Mouse (Mus musculus) liver, postnatal 0 days (tissue): ENCODE data around the gene Pkd2l1. TPM values are rescaled to one million over a fixed set of nuclear protein-coding genes. Genes with fewer than 3 reads are reported as not detected.

Experiments used
- ATAC-seq: fragments of 200-750 bp; cut with Nextera tagmentation; 2 replicates; pipeline ENCODE4 v1.8.0; 2017; ENCODE audit warnings: mild to moderate bottlenecking, moderate library complexity
- DNase-seq: peaks from one replicate; pipeline ENCODE4 v3.0.0-alpha.2; 2016
- H3K27ac ChIP-seq: fragments of 300-500 bp; sonication (generic); 2 replicates; pipeline ENCODE4 v1.5.1; 2014; ENCODE audit warnings: antibody characterized with exemption, moderate library complexity, mild to moderate bottlenecking, low read depth
- H3K27me3 ChIP-seq: fragments of 300-500 bp; sonication (generic); 2 replicates; pipeline ENCODE4 v1.6.1; 2014; ENCODE audit warnings: low read length, control low read depth, mixed read lengths; ENCODE audit not compliant: insufficient read depth
- H3K36me3 ChIP-seq: fragments of 300-500 bp; sonication (generic); replicated peaks from 2 replicates; pipeline ENCODE4 v1.6.1; 2014; ENCODE audit warnings: mild to moderate bottlenecking, control low read depth, low read length, moderate library complexity, mixed read lengths; ENCODE audit not compliant: insufficient read depth
- H3K4me1 ChIP-seq: fragments of 300-500 bp; sonication (generic); 2 replicates; pipeline ENCODE4 v1.6.1; 2014; ENCODE audit warnings: antibody characterized with exemption, mild to moderate bottlenecking, control low read depth; ENCODE audit not compliant: insufficient read depth
- H3K4me2 ChIP-seq: fragments of 300-500 bp; sonication (generic); 2 replicates; pipeline ENCODE4 v1.6.1; 2014; ENCODE audit warnings: low read depth, mild to moderate bottlenecking, low read length, moderate library complexity, mixed read lengths
- H3K4me3 ChIP-seq: fragments of 300-500 bp; sonication (generic); 2 replicates; pipeline ENCODE4 v1.5.1; 2014; ENCODE audit warnings: low read depth, low read length
- H3K9ac ChIP-seq: fragments of 300-500 bp; sonication (generic); replicated peaks from 2 replicates; pipeline ENCODE4 v1.6.1; 2014; ENCODE audit warnings: mild to moderate bottlenecking, moderate library complexity
- H3K9me3 ChIP-seq: fragments of 300-500 bp; sonication (generic); 2 replicates; pipeline ENCODE4 v1.6.1; 2016; ENCODE audit warnings: mild to moderate bottlenecking, control low read depth, low read length, mixed read lengths
- CTCF ChIP-seq: sonication (generic); IDR thresholded peaks from 2 replicates; pipeline ENCODE4 v1.5.1; 2016; ENCODE audit warnings: antibody characterized with exemption, low read depth
- EP300 ChIP-seq: IDR thresholded peaks from 2 replicates; pipeline ENCODE4 v1.6.1; 2016; ENCODE audit warnings: antibody characterized with exemption, low read depth, mild to moderate bottlenecking
- WGBS: fragments of 180-500 bp; shearing (Covaris S2); extraction: QIAGEN DNeasy Blood & Tissue Kit; methylation state at CpG from one replicate; pipeline ENCODE4 v1.1.7; 2014; ENCODE audit not compliant: insufficient replicate concordance; 5-methylcytosine and 5-hydroxymethylcytosine counted together
- polyA plus RNA-seq: library from polyadenylated mRNA; unstranded; fragments of >200 nt; fragmentation: Nextera tagmentation; extraction: Ambion mirVana; gene quantifications from 2 replicates; pipeline ENCODE4 v1.2.1, GENCODE M21; 2015

Pkd2l1 gene
- polyA plus RNA-seq, 1 experiment from 2014 or later, result not detected

DNA sequence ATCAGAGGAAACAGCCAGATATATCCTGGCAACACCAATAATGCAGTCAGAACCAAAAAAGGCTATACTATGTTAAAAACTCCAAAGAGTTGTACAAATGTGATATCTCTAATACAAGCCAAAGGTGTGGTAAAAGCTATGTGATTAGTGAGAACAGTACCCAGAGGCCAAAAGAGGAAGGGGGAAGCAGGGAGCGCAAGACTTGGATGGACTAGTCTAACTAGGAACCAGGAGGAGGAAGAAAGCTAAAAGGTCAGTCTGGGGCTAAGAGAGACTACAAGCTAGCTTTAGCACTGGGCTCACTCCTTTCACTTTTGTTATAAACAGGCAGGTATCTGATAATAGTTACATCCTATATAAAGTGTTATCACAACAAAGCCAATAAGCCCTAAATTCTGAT lies 87.8 kb downstream of the Pkd2l1 start:
- Histone ChIP-seq H3K4me3 (no peak overlapping the region), H3K9ac (no peak overlapping the region), H3K9me3 (no peaks in the 10 kb centered on the region), H3K27ac (no peak overlapping the region), H3K27me3 (no peaks in the 10 kb centered on the region), H3K36me3 (peaks cover 20% of the 10 kb centered on the region), H3K4me2 (no peak overlapping the region), H3K4me1 (peaks cover 23% of the 10 kb centered on the region)
- 81% methylated on average over 1 of the region's 1 CpGs for WGBS
- DNase-seq (no peak), ATAC-seq (no peak)
- no peak for TF ChIP-seq CTCF
- TF ChIP-seq EP300, result no peak

DNA sequence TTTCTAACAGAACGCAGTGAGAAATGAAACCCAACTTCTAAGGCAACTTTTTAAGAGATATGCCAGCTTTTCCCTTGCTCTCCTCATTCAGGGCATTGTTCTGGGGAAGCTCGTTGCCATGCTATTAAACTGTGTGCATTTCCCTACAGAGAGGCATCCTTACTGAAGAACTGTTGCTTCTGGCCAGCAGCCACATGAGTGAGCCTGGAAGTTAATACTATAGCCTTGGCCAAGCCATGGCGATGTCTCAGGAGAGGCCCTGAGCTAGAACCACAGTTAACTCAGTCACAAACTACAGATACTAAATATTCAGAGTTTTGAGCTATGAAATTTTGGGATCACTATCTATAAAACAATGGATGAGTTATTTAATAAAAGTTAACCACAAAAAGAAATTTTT lies 89.2 kb downstream of the Pkd2l1 start:
- Histone ChIP-seq H3K4me3 (no peak overlapping the region), H3K9me3 (no peaks in the 10 kb centered on the region), H3K4me2 (no peak overlapping the region), H3K9ac (no peak overlapping the region), H3K27ac (no peak overlapping the region), H3K27me3 (no peaks in the 10 kb centered on the region), H3K4me1 (peaks cover 22% of the 10 kb centered on the region), H3K36me3 (peaks cover 30% of the 10 kb centered on the region)
- ATAC-seq (no peak), DNase-seq (no peak)
- 93% methylated on average over 3 of the region's 3 CpGs for WGBS
- TF ChIP-seq CTCF (no peak), EP300 (no peak)

DNA sequence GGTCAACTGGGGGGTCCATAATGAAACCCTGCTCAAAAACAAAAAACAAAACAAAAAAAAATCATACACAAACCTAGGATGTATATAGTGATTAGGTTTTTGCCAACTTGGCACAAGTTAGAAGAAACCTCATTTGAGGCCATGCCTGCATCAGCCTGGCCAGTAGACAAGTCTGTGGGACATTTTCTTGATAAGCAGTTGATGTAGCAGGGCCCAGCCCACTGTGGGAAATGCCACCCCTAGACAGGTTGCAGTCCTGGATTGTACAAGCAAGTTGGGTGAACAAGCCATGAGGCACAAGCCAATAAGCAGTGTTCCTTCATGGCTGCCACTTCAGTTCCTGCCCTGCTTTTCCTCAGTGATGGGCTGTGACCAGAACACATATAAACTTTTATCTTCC lies 91.4 kb downstream of the Pkd2l1 start:
- DNase-seq (no peak), ATAC-seq (no peak)
- H3K4me2 ChIP-seq, result no peak overlapping the region

More for the DNA sequence above, 91.4 kb downstream of the Pkd2l1 start:
- Histone ChIP-seq H3K9me3 (peaks cover 3% of the 10 kb centered on the region), H3K36me3 (peaks cover 46% of the 10 kb centered on the region), H3K4me1 (peaks cover 12% of the 10 kb centered on the region; the same call in 1 of the 2 replicates), H3K4me3 (no peak overlapping the region), H3K27me3 (no peaks in the 10 kb centered on the region), H3K9ac (no peak overlapping the region), H3K27ac (no peak overlapping the region)
- TF ChIP-seq CTCF, result no peak
- TF ChIP-seq EP300, result no peak

Other genes starting within 250 kb of the Pkd2l1 start
- 110 and 118 TPM in 2 replicates for gene Cpn1, start 205.9 kb downstream of the Pkd2l1 start, polyA plus RNA-seq
- gene Cyp2c23, start 163.2 kb downstream of the Pkd2l1 start, polyA plus RNA-seq, result 75.8 and 85.1 TPM in 2 replicates
- gene Erlin1, start 122.7 kb downstream of the Pkd2l1 start, polyA plus RNA-seq, result 13.8 and 14.1 TPM in 2 replicates
- gene Chuk, start 85.0 kb downstream of the Pkd2l1 start, polyA plus RNA-seq, result 27.7 and 29.6 TPM in 2 replicates
- gene Cwf19l1, start 56.6 kb downstream of the Pkd2l1 start, polyA plus RNA-seq, result 12.3 and 12.6 TPM in 2 replicates
- 31.6 and 33.2 TPM in 2 replicates for gene Bloc1s2, start 46.0 kb downstream of the Pkd2l1 start, polyA plus RNA-seq
- gene Scd3, start 10.8 kb upstream of the Pkd2l1 start, polyA plus RNA-seq, result not detected in 2 replicates
- 5.9 and 6.2 TPM in 2 replicates for gene Scd2, start 101.2 kb upstream of the Pkd2l1 start, polyA plus RNA-seq
- gene Scd4, start 140.7 kb upstream of the Pkd2l1 start, polyA plus RNA-seq, result not detected in 2 replicates
- 2.3 and 2.8 TPM in 2 replicates for gene Scd1, start 215.4 kb upstream of the Pkd2l1 start, polyA plus RNA-seq